Mouse (Mus musculus) gastrocnemius, postnatal 10 days (tissue): ENCODE measurements around the gene Cnot11. TPM values are rescaled to one million over a fixed set of nuclear protein-coding genes. Genes with fewer than 3 reads are reported as not detected.

Experiments
- DNase-seq: peaks from one replicate; pipeline ENCODE4 v3.0.0; 2021; ENCODE audit warnings: mixed read lengths
- long read RNA-seq, 2 experiments: library from polyadenylated mRNA; stranded (forward); transcript quantifications; one replicate each; pipeline ENCODE4 v2.0.0; 2021
- total RNA-seq, 2 experiments: library from RNA; stranded (reverse); gene quantifications; 2 replicates each; pipeline ENCODE4 v1.2.3; 2021

Gene Cnot11
- 10 to 100 TPM; 19.2 to 19.6 TPM for total RNA-seq
- long read RNA-seq, experiment 1, transcript Cnot11-201 (7 exons, 3,162 nt) = major isoform, 25 of 26 reads
- long read RNA-seq, experiment 1, partial matches to known transcripts = 0 of 26 reads
- long read RNA-seq, experiment 1, other reads (novel, unspliced or antisense) = 1 of 26 reads
- long read RNA-seq, experiment 2, transcript Cnot11-201 (7 exons, 3,162 nt) = major isoform, 32 of 35 reads
- long read RNA-seq, experiment 2, partial matches to known transcripts = 1 of 35 reads
- long read RNA-seq, experiment 2, other reads (novel, unspliced or antisense) = 2 of 35 reads

DNA sequence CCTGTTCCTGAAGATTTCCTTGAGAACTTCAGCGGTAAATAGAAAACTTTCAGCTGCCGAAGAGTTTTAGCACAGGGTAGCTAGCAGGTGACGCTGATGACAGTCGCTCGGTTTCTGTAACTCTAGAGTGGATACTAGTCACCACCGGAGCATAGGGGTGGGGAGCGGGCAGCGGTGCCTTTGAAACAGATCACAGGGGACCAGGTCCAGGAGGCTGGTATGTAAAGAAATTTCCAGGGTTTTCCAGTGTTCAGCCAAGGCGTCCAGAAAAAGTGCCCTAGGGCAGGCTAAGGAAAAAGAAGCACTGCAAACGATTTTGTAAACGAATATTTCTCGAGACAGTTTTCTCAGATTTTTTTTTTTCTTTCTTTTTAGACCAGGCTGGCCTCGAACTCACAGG lies at the start of gene Cnot11:
Gene Cnot11, plus strand, starts transcription at position 162 of the 400 bp plus-strand sequence.
- DNase-seq = no peak

DNA sequence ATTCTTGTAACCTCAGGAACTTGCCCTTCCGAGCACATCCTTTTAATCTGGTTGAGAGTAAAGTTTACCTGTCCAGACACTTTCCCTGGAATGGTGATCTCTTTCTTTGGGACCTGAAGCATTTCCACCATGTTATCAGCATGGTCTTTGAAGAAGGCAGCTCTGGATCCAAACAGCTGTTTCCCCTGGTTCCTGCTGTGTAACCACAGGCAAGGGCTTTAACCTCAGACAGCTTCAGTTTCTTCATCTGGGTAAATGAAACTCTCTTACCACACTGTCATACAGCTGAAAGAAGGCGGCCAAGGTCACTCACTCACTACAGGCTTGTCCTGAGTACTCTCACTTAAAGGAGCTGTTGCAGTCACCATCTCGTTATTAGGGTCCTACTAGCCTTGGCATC lies 47.4 kb upstream of the Cnot11 start:
- no peak for DNase-seq

DNA sequence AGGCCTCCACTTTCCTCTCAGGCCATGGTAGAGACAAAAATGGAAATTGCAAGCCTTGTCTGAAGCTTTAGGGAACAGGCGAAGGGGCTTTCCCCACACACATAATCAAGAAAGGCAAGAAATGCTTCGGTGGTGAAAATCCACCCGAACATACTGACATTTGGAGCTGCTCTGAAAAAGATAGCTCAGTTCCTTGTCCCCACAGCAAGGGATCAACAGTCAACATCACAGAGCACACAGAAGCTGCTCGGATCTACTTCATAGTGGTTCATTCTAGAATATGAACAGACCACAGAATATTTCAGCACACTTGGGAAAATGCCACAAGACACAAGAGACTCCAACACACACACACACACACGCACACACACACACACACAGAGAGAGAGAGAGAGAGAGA lies 41.6 kb upstream of the Cnot11 start:
- no peak for DNase-seq

DNA sequence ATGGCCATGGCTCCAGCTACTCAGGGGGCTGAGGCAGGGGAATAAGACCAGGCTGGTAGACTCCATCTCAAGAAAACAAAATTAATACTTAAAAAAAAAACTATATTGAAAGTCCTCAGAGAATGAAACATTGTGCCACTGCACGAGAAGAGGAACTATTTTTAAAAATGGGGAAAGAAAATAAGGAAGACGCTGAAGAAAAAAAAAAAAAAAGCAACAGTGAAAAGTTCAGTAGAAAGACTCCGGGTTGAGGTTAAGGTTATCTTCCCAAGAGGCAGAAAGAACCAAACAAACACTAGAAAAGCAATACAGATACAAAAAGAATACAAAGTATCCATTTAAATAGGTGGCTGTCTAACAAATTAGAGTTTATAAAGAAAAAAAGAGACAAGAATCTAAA lies 41.1 kb upstream of the Cnot11 start:
- no peak for DNase-seq

DNA sequence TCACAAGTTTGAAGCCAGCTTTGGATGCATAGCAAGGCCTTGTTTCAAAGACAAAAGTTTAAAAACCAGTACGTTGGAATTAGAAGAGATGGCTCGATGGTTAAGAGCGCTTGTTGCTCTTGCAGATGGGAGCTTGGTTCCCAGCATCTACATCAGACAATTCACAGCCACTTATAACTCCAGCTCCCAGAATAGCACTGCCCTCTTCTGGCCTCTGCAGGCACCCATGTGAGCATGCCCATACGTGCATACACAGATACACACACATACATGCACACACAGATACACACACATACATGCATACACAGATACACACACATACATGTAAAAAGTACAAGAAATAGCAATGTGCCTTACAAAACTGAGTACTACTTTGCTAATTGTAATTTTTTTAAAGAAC lies 37.8 kb upstream of the Cnot11 start:
- no peak for DNase-seq

DNA sequence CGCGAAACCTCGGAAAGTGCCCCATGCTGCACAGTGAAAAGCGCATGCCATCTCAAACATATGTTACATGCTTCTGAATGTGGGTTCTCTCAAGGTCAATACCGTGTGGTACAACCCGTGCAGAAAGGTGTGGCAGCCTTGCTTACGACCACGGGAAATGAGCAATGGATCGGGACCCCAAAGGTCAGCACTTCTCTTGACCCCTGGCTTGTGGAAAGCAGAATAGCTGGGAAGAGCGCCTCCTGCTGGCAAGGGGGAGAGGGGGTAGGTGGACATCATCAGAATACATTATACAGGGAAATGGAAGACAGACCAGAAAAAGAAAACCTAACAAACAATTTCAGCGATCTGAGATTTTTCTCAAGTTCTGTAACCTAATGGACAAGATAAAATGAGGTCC lies 37.0 kb upstream of the Cnot11 start:
- DNase-seq = no peak

DNA sequence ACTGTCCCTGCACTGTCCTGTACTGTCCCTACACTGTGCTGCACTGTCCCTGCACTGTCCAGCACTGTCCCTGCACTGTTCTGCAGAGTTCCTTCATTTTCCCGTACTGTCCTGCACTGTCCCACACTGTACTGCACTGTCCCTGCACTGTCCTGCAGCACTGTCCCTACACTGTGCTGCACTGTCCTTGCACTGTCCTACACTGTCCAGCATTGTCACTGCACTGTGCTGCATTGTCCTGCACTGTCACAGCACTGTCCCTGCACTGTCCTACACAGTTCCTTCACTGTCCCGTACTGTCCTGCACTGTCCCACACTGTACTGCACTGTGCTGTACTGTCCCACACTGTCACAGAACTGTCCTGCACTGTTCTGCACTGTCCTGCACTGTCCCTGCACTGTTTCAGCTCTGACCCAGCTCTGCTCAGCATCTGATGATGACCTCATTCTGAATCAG lies 35.3 kb upstream of the Cnot11 start:
- DNase-seq = no peak

DNA sequence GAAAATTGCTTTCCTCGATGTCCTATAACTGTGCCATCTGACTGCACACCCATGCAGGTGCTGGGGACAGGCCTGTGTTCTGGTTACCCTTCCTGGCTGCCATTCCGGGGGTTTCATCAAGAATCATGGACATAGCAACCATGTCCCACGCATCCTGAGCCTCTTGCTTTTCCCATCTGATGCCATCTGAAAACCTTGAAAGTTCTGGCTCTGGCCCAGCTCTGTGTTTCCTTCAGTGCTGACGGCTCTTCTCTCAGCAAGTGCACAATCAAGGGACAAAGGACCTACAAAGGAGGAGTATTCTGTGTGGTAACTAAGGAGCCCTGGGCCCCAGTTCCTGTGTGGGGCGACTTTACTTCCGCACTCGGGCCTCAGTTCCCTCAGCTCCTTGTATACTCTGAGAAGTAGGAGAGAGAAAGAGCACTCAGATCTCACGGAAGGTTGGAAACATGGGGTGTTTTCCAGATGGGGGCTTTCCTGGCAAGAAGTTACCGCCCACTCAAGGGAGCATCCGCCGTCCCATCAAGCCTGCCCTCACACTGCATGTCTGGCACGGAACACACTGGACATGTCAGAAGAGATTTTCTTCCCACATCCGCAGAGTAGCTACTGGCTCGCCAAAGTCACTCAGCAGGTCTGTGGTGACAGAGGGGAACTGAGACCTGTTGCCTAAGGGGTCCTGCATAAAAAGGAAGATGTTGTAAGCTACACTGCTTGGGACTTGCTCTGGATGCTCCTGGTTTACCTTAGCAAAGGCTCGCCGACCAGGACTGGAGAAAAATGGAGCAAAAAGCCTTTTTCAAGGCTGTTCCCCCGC lies 31.8 kb upstream of the Cnot11 start:
- DNase-seq = no peak

DNA sequence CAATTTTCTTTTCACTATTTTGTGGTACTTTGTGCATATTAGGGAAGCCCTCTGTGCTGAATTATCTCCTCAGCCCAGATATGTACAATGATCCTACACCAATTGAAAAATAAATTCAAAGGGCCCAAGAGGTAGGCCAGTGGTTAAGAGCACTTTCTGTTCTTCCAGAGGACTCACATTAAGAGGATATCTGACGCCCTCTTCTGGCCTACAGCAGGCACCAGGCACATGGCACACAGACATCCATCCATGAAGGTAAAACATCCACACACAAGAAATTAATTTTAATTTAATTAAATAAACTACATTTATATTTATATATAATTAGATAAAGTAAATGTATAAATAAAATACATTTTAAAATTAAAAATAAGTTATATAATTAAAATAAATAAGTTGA lies 30.5 kb upstream of the Cnot11 start:
- no peak for DNase-seq

DNA sequence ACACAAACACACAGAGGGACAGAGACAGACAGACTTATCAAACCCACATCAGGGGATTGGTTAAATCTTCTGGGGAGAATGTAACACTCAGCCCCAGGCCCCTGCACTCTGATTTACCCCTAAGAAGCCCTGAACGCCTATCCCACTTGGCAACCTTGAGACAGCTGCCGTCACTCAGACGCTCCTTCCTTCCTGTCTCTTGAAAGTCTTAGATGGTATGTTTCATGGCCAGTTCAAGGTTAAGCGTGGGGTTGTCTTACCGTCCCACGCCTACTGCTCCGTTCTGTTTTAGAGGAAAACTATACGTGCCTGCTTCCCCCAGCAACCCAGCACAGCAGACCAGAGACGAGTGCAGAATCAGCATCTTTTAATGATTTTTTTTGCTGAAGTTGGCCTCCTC lies 29.2 kb upstream of the Cnot11 start:
- DNase-seq = no peak

DNA sequence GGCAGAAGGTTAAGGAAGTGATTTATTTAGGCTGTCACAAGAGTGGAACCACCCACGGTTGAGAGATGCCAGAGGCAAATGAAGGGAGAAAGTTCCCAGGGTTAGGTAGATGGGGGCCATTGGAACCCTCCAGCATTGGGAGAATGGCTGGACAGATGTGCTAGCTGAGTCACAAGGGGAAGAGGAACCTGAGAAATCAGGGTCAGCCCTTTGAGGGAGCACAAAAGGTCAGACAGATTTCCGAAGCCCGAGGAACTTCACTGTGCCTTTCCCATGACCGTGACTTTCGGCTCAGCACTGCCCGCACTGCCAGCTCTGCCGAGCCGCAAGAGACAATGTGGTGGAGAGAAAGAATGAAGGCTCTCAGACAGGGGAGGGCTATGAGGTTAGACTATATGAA lies 23.0 kb upstream of the Cnot11 start:
- no peak for DNase-seq

DNA sequence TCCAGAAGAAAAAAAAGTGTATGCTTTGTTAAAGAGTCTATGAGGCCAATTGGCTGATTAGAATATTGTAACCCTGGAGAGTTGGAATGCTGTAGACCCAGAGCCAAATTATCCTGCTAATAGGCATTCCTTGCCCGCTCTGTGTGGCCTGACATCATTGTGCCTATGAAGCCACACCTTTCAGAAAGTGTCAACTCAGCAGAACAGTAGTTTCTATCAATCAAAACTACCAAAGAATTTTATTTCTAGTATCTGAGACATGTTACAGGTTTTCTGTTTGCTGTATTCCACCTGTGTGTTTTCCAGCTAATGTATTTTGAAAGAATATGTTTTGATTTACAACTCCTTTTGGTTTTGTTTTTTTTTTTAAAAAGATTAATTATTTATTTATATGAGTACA lies 22.6 kb upstream of the Cnot11 start:
- no peak for DNase-seq

DNA sequence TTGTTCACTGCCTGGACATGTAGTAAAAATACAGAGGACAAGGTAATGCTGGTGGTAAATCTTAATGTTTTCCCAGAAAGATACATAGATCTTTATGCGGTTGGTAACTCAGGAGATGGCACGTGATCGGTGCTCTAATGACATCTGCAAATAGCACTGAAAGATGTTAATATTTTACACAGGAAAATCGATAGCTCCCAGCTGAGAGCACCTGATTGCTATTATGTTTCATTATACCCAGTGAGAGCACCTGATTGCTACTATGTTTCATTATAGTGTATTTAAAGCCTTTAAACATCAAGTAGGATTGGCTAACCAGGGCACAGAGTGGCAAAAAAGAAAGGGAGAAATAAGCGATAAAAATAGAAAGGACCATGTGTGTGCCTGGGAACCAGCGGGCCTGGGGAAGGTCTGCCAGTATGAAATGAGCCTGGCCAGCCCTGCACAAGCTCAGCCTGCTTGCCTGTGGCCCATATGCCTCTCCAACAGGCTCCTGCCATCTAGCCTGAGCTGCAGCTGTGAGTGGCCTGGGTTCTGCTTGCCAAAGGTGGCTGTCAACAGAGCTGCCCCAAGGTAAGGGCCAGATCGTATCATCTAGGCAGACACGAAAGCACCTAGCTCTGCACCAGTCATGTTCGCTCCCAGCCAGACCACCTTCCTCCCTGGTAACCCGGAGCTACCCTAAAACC lies 19.3 kb upstream of the Cnot11 start:
- peak; percentile 31 for DNase-seq

DNA sequence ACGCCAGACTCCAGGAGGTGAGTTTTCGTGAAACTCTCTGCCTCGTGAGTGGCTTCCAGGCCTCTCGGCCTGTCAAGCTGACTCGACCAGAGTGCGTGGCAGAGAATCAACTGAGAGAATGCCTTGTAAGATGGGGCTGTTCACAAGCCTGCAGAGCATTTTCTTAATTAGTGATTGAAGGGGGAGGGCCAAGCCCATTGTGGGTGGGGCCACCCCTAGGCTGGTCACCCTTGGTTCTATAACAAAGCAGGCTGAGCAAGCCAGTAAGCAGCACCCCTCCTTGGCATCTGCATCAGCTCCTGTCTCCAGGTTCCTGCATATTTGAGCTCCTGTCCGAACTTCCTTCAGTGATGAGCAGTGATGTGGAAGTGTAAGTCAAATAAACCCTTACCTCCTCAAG lies 13.5 kb upstream of the Cnot11 start:
- DNase-seq = no peak

DNA sequence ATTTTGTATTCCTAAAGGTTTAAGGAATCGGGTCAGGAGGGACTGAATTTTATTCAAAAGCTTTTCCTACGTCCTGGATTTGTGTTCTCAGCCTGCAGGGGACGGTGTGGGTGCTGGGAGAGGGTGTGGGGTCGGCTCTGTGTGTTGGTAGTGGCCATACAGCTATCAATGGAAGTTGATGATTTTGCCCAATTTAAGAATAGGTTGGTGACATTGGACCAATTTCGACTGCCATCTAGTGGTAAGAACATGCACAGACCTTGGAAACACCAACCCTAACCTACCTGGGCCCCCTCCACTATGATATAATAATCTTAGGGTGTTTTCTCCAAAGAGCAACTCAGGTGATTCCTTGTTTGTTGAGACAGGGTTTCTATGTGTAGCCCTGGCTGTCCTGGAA lies 12.3 kb upstream of the Cnot11 start:
- no peak for DNase-seq

DNA sequence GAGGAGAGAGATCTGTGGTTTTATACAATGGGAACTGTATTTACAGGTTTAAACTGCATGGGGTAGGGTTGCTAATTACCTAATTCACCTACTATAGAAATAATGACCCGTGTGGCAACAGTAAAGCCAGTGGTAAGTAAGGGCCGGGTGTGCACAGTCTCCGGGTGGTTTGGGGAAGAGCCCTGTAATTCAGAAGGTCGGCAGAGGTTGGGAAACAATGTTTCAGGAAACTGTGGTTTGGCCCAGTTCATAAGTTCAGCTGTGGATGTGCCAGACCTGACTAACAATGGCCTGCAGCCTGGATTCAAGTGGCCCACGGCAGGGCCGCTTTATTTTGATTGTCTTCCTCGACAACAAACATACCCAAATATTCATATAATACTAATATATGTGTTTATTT lies 9.0 kb upstream of the Cnot11 start:
- no peak for DNase-seq

DNA sequence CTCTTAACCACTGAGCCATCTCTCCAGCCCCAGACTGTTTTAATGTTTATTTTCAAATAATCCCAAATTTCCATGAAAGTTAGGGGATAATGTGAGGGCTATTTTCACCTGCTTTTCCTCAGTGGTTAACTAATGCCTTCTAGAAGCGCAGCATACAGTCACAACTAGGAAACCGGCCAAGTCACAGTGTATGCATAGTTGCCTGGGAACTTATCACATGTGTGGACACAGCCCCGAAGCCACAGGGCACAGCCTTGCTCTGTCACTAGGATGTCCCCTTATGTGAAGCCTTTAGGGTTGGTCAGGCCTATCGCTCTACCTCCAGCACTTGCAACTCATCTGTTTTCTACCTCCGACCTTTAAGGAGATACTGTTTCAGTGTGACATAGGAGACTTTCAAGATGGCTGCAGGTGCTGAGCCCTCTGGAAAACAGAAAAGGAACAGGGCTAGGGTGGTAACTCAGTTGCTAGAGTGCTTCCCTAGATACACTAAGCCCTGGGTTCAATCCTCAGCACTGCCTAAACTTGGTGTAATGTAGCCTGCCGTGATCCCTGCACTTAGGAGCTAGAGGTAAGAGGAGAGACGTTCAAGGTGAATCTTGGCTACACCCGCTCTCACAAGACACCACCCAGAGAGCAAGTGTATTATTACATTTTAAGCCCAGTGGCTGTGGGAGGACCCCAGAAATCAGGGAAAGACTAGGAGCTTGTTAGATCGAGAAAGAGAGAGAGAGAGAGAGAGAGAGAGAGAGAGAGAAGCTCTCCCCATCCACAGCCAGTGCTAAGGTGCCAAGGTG lies 8.2 kb upstream of the Cnot11 start:
- no peak for DNase-seq

DNA sequence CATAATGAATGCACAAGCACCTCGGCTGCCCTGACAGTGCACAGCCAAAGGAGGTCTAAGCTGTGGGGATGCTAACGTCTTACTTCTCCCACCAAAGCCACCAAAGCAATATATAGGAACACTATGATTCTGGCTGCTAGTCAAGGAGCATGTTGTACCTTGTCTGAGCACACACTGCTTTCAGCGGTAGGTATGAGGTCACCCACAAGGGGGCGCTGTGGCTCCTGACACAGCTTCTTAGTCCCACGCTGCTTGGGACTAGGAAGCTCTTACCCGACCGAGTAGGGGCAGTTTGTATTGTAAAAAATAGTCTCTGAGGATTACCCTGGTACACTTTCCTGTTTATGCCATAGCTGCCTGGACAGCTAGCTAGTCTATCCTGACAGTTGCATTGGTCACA lies 7.4 kb upstream of the Cnot11 start:
- DNase-seq = peak; percentile 87

DNA sequence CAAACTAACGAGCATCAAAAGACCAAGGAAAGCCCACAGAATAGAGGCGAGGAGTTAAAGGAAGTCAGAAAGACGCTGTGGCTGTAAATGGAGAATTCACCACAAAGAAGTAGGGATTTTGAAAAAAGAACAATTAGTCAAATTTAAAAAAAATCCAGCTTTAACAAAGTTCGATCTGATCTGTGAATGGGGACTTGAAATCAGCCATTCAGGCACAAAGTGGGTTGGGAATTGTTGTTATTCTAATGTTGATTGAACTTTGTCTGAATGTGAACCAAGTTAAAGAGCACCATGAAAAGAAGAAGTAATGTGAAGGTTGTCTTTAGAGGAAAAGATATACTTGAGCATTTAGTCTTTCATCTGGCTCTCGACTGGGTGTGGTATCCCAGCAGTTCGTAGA lies 6.5 kb upstream of the Cnot11 start:
- no peak for DNase-seq

DNA sequence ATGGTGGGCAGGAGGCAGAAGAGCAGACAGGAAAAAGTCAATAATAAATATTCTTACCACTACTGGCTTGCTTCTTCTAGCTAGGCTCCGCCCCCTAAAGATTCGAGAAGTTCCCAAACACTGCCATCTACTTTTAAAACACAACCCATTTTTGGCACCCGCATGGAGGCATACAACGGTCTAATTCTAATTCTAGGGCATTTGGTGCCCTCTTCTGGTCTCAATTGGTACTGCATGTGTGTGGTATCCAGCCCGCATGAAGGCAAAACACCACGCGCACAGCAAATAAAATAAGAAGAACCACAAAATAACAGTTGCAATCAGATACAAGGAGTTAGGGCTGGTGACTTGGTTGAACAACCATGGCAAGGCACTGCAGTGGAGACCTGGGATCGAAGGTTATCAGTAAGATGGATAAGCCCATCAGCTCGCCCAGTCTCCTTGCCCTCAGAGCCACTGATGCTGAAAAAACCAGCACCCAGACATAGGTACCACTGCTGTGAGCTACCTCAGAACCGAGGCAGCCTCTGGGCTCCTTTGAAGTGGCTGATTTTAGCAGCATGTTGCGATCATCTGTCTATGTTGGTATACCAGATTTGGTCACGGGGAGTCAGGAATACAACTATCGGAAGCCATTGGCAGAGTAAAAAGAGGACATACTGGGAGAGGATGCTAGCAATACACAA lies 4.4 kb upstream of the Cnot11 start:
- peak; percentile 82 for DNase-seq

DNA sequence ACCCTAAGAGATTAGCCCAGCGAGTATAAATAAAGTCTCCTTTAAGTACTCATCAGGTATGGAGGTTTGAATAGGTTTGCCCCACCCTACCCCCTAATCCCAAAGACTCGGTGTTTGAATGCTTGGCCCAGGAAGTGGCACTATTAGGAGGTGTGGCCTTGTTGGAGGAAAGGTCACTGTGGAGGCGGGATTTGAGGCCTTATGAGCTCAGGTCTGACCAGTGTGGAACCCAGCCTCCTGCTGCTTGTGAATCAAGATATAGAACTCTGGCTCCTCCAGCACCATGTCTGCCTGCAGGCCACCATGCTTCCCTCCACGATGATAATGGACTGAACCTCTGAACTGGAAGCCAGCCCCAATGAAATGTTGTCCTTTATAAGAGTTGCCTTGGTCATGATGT lies 3.8 kb upstream of the Cnot11 start:
- DNase-seq = no peak

DNA sequence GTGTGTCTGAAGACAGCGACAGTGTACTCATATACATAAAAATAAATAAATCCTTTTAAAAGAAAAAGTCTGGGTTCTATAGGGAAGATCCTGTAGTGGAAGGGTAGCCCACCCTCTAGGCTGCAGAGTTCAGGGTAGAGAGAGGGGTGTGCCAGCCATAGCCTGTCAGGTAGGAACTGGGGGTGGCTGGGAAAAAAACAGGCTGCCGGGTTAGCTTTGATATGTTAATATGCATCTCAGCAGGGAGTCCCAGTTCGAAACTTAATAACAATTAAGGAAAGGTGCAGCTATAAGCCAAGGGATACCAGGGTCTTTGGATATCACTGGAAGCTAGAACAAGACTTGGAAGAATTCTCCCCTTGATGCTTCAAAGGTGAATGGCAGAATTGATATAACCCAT lies 875 bp upstream of the Cnot11 start:
- no peak for DNase-seq
